Mouse (Mus musculus) ES-E14 (cell line): Measurements from ENCODE around the gene Ahsg. TPM values are rescaled to one million over a fixed set of nuclear protein-coding genes. Genes with fewer than 3 reads are reported as not detected.

Experiments
- DNase-seq: peaks from one replicate; pipeline ENCODE4 v3.0.0-alpha.2; 2013; ENCODE audit warnings: low read depth, low spot score
- H3K27ac ChIP-seq: 2 replicates; pipeline ENCODE4 v1.5.1; 2012; ENCODE audit warnings: low read depth, mild to moderate bottlenecking, low read length, moderate library complexity, mixed read lengths; ENCODE audit not compliant: poor library complexity, insufficient read depth, severe bottlenecking
- H3K36me3 ChIP-seq: 2 replicates; pipeline ENCODE4 v1.6.1; 2012; ENCODE audit warnings: mild to moderate bottlenecking, low read length, moderate library complexity, mixed read lengths; ENCODE audit not compliant: control insufficient read depth, poor library complexity, insufficient read depth, severe bottlenecking
- H3K4me1 ChIP-seq, 2 experiments: fragments of 150-350 bp in 1 of 2; sonication (generic) in 1 of 2; 2 replicates each; pipeline ENCODE4 v1.6.1; 2012; ENCODE audit warnings: low read length in 2 of 2, mild to moderate bottlenecking in 1 of 2, mixed read lengths in 1 of 2; ENCODE audit not compliant: control insufficient read depth in 2 of 2, insufficient read depth in 2 of 2, poor library complexity in 1 of 2
- H3K4me3 ChIP-seq, 2 experiments: fragments of 150-350 bp in 1 of 2; sonication (generic) in 1 of 2; 2 replicates each; pipeline ENCODE4 v1.5.1; 2012; ENCODE audit warnings: low read length in 2 of 2, low read depth in 1 of 2, mild to moderate bottlenecking in 1 of 2, mixed read lengths in 1 of 2; ENCODE audit not compliant: insufficient read depth in 1 of 2, poor library complexity in 1 of 2, severe bottlenecking in 1 of 2
- H3K9ac ChIP-seq: 2 replicates; pipeline ENCODE4 v1.6.1; 2012; ENCODE audit warnings: low read depth, mild to moderate bottlenecking, low read length, mixed read lengths; ENCODE audit not compliant: poor library complexity, insufficient read depth, severe bottlenecking
- H3K9me3 ChIP-seq: fragments of 150-350 bp; sonication (generic); 2 replicates; pipeline ENCODE4 v1.6.1; 2012; ENCODE audit warnings: low read depth, mild to moderate bottlenecking, low read length; ENCODE audit not compliant: control insufficient read depth, insufficient read depth
- CHD2 ChIP-seq: IDR thresholded peaks from 2 replicates; pipeline ENCODE4 v1.6.1; 2014; ENCODE audit warnings: mild to moderate bottlenecking, low read depth, low read length, inconsistent platforms
- HCFC1 ChIP-seq: IDR thresholded peaks from 2 replicates; pipeline ENCODE4 v1.6.1; 2012; ENCODE audit warnings: low read length, inconsistent platforms, borderline replicate concordance; ENCODE audit not compliant: insufficient read depth
- MAFK ChIP-seq: IDR thresholded peaks from 2 replicates; pipeline ENCODE4 v1.6.1; 2014; ENCODE audit warnings: mild to moderate bottlenecking, low read depth, low read length, inconsistent platforms; ENCODE audit not compliant: insufficient read depth
- ZC3H11A ChIP-seq: IDR thresholded peaks from 2 replicates; pipeline ENCODE4 v1.6.1; 2012; ENCODE audit warnings: low read depth, mild to moderate bottlenecking, inconsistent platforms, low read length, borderline replicate concordance
- ZNF384 ChIP-seq: IDR thresholded peaks from 2 replicates; pipeline ENCODE4 v1.6.1; 2012; ENCODE audit warnings: low read depth, low read length, inconsistent platforms
- in situ Hi-C, 2 experiments: fragments of 600-800 bp; cut with MboI; formaldehyde crosslinking; loops; one replicate each; pipeline ENCODE4 v1.15.1; 2025; ENCODE audit warnings: low sequenced_read_pairs in 2 of 2, inconsistent platforms in 1 of 2; ENCODE audit not compliant: unreplicated experiment in 2 of 2
- total RNA-seq: library from RNA; depleted of rRNA; stranded (reverse); fragments of 300-350 nt; gene quantifications from 2 replicates; pipeline ENCODE4 v1.2.3, GENCODE M21; 2012

Gene Ahsg
- total RNA-seq, 1 experiment = 1.8 TPM

- in situ Hi-C loops = no loop called here
- H3K9ac ChIP-seq = no peak overlapping the region
These were observed 1.4 kb upstream of the Ahsg start for GRCm38 (mm10) chr16:22889716-22890115.

GRCm38 (mm10) chr16:22891733-22892154 is 667 bp downstream of the Ahsg start:
- Histone ChIP-seq H3K36me3 (no peaks in the 10 kb centered on the region), H3K27ac (no peak overlapping the region), H3K9me3 (no peaks in the 10 kb centered on the region), H3K4me3 (no peak overlapping the region), H3K4me1 (peaks cover 0 to 6% of the 10 kb centered on the region in 2 experiments; a peak in 3 of 4 replicates), H3K9ac (no peak overlapping the region)
- no peak for DNase-seq
- in situ Hi-C loops = no loop called here
- TF ChIP-seq ZC3H11A = no peak
- no peak for TF ChIP-seq CHD2
- TF ChIP-seq ZNF384 = no peak
- TF ChIP-seq HCFC1 = no peak
- no peak for TF ChIP-seq MAFK

More at GRCm38 (mm10) chr16:22889716-22890115, 1.4 kb upstream of the Ahsg start:
- Histone ChIP-seq H3K9me3 (no peaks in the 10 kb centered on the region), H3K27ac (no peak overlapping the region), H3K36me3 (no peaks in the 10 kb centered on the region), H3K4me3 (no peak overlapping the region), H3K4me1 (peaks cover 1 to 10% of the 10 kb centered on the region in 2 experiments; a peak in 2 of 4 replicates)
- no peak for DNase-seq
- no peak for TF ChIP-seq ZC3H11A
- TF ChIP-seq MAFK = no peak
- TF ChIP-seq ZNF384 = no peak
- TF ChIP-seq CHD2 = no peak
- TF ChIP-seq HCFC1 = no peak

GRCm38 (mm10) chr16:22894095-22894494 is 3.0 kb downstream of the Ahsg start:
- no peak overlapping the region for H3K9ac ChIP-seq

GRCm38 (mm10) chr16:22896618-22897017 is 5.5 kb downstream of the Ahsg start:
- Histone ChIP-seq H3K9me3 (no peaks in the 10 kb centered on the region), H3K4me3 (no peak overlapping the region), H3K27ac (no peak overlapping the region), H3K4me1 (peaks cover 0 to 9% of the 10 kb centered on the region in 2 experiments; a peak in 3 of 4 replicates), H3K36me3 (no peaks in the 10 kb centered on the region), H3K9ac (no peak overlapping the region)
- TF ChIP-seq HCFC1 = no peak
- TF ChIP-seq CHD2 = no peak
- no peak for TF ChIP-seq ZC3H11A
- TF ChIP-seq MAFK = no peak
- TF ChIP-seq ZNF384 = no peak
- DNase-seq = no peak
- in situ Hi-C loops = no loop called here

More at GRCm38 (mm10) chr16:22894095-22894494, 3.0 kb downstream of the Ahsg start:
- TF ChIP-seq ZC3H11A (no peak), CHD2 (no peak), ZNF384 (peak; percentile 80)
- DNase-seq = peak; percentile 30
- Histone ChIP-seq H3K4me3 (no peak overlapping the region), H3K4me1 (peaks cover 0 to 6% of the 10 kb centered on the region in 2 experiments; a peak in 3 of 4 replicates), H3K36me3 (no peaks in the 10 kb centered on the region), H3K9me3 (no peaks in the 10 kb centered on the region), H3K27ac (no peak overlapping the region)
- in situ Hi-C loops = no loop called here

GRCm38 (mm10) chr16:22899346-22899745 is 8.3 kb downstream of the Ahsg start:
- Histone ChIP-seq H3K9me3 (no peaks in the 10 kb centered on the region), H3K4me3 (no peak overlapping the region), H3K27ac (no peak overlapping the region), H3K36me3 (no peaks in the 10 kb centered on the region), H3K9ac (no peak overlapping the region), H3K4me1 (peaks cover 0 to 6% of the 10 kb centered on the region in 2 experiments; a peak in 3 of 4 replicates)
- DNase-seq = no peak
- no peak for TF ChIP-seq ZC3H11A
- no peak for TF ChIP-seq MAFK
- TF ChIP-seq ZNF384 = no peak
- no peak for TF ChIP-seq HCFC1
- TF ChIP-seq CHD2 = no peak
- in situ Hi-C loops = no loop called here
